ENCODE assay signal across 21 mouse cellular contexts in genomic region chr2:145830417-145830816, GRCm38 (mm10).
A peak's percentile ranks its signal among the peaks of the same experiment; 100 is the strongest.
DNase-seq lines count a peak whose midpoint lies in the region; ATAC-seq lines count a peak whose summit lies in the region.
"Had no signal": no experiment of that assay in that cellular context is flagged by ENCODE, and none has a peak within 500 bp of the region (broad histone marks: within the 10 kb centered on the region; RNA-seq: fewer than 3 reads in every experiment).

No protein-coding gene starts in this region.

- no peaks in the 10 kb centered on the region for H3K9me3 ChIP-seq in midbrain, embryonic 11.5 days (ENCODE audit: control insufficient read depth, low read length)
- no peaks in the 10 kb centered on the region for H3K9me3 ChIP-seq in midbrain, embryonic 10.5 days (replicated peaks)
- H3K9me3 ChIP-seq: embryonic facial prominence, embryonic 10.5 days; forebrain, embryonic 13.5 days; heart, embryonic 15.5 days; hindbrain, embryonic 10.5 days had no signal

- ATAC-seq in midbrain, embryonic 11.5 days (ENCODE audit: low FRiP score), result no peak
- ATAC-seq: forebrain, embryonic 13.5 days; forebrain, postnatal 0 days had no signal

- H3K4me2 ChIP-seq in midbrain, embryonic 11.5 days, result no peak overlapping the region
- H3K4me2 ChIP-seq: forebrain, embryonic 13.5 days; heart, embryonic 11.5 days; heart, embryonic 15.5 days; hindbrain, embryonic 14.5 days had no signal

- no peaks in the 10 kb centered on the region for H3K27me3 ChIP-seq in midbrain, embryonic 11.5 days (ENCODE audit: control insufficient read depth, insufficient read depth, low read length)
- H3K27me3 ChIP-seq in midbrain, embryonic 10.5 days (ENCODE audit: low read depth, poor library complexity, severe bottlenecking), result no peaks in the 10 kb centered on the region
- H3K27me3 ChIP-seq: forebrain, embryonic 13.5 days; heart, embryonic 15.5 days had no signal

- H3K4me1 ChIP-seq in midbrain, embryonic 11.5 days (ENCODE audit: control insufficient read depth, insufficient read depth, low read length), result peaks cover 4% of the 10 kb centered on the region; the same call in 1 of the 2 replicates
- peaks cover 16% of the 10 kb centered on the region for H3K4me1 ChIP-seq in midbrain, embryonic 10.5 days

- no peaks in the 10 kb centered on the region for H3K36me3 ChIP-seq in midbrain, embryonic 11.5 days (ENCODE audit: control insufficient read depth, insufficient read depth, low read length)
- H3K36me3 ChIP-seq in midbrain, embryonic 10.5 days, result no peaks in the 10 kb centered on the region
- H3K36me3 ChIP-seq: embryonic facial prominence, embryonic 10.5 days; heart, embryonic 15.5 days; hindbrain, embryonic 10.5 days had no signal

- H3K27ac ChIP-seq in midbrain, embryonic 11.5 days (ENCODE audit: low read depth, low read length), result no peak overlapping the region
- no peak overlapping the region for H3K27ac ChIP-seq in midbrain, embryonic 10.5 days (replicated peaks)
- H3K27ac ChIP-seq: embryonic facial prominence, embryonic 10.5 days; forebrain, embryonic 13.5 days; heart, adult 2 months; heart, embryonic 15.5 days; hindbrain, embryonic 10.5 days; hindbrain, embryonic 14.5 days had no signal

- WGBS in midbrain, embryonic 11.5 days, result 89% methylated on average over 3 of the region's 3 CpGs
- WGBS in midbrain, embryonic 10.5 days, result 90% methylated on average over 3 of the region's 3 CpGs

- DNase-seq in kidney, adult 9 months, result peak; percentile 50
- no peak for DNase-seq in kidney, postnatal 14 days
- peak; percentile 65 for DNase-seq in midbrain, embryonic 11.5 days (ENCODE audit: low spot score, missing footprints)
- no peak for DNase-seq in midbrain, embryonic 10.5 days (ENCODE audit: low spot score)
- peak; percentile 61 for DNase-seq in gonadal fat pad, adult 2 months (ENCODE audit: low read depth)
- no peak for DNase-seq in right cerebral cortex, postnatal 10 days (ENCODE audit: low spot score in 2 of 2)
- DNase-seq in embryo, embryonic 11 days, result no peak
- DNase-seq: adrenal gland, adult 8-10 months; cerebellum, adult 18-20 months; cerebellum, adult 9-11 months; cerebellum, postnatal 36 days; forebrain, postnatal 0 days; gastrocnemius, postnatal 36 days; heart, adult 2 months; heart, postnatal 14 days had no signal

- H3K4me3 ChIP-seq in midbrain, embryonic 11.5 days (ENCODE audit: low read depth, low read length), result no peak overlapping the region
- no peak overlapping the region for H3K4me3 ChIP-seq in midbrain, embryonic 10.5 days
- H3K4me3 ChIP-seq: embryonic facial prominence, embryonic 10.5 days; forebrain, embryonic 13.5 days; heart, adult 2 months; heart, embryonic 15.5 days; hindbrain, embryonic 10.5 days had no signal

- H3K9ac ChIP-seq in midbrain, embryonic 11.5 days (ENCODE audit: low read length), result no peak overlapping the region
- H3K9ac ChIP-seq: forebrain, embryonic 13.5 days; forebrain, postnatal 0 days; heart, embryonic 15.5 days; hindbrain, embryonic 14.5 days had no signal

Comparison
In these comparisons a context has a peak if more than half of its experiments do, and no peak if none do; other contexts are left out.
1. DNase-seq: peak in kidney, adult 9 months (single experiment), midbrain, embryonic 11.5 days (single experiment) and gonadal fat pad, adult 2 months (single experiment); none in kidney, postnatal 14 days (single experiment), midbrain, embryonic 10.5 days (single experiment), right cerebral cortex, postnatal 10 days (0 of 2) and embryo, embryonic 11 days (single experiment).